Mouse (Mus musculus) heart, adult 9 months (tissue): Measurements from ENCODE around the gene Calml4.

Experiments
- DNase-seq, 2 experiments: peaks; one replicate each; pipeline ENCODE4 v3.0.0; 2022; ENCODE audit warnings: low spot score in 2 of 2

Calml4 gene

DNA sequence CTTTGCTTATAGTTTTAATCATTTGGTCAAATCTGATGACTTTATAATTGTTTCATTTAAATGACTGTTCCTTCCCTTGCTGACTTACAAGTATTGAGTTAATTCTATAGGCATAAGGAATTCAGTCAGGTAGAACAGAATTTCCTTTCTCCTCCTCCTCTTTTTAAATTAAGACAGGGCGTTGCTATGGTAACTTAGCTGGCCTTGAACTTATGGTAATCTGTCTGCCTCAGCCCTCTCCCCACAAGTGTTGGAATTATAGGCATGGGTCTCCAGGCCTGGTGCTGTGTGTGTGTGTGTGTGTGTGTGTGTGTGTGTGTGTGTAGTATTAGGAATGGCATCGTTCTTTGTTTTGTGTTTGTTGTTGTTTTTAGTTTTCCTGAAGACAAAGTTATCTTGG lies 43.9 kb downstream of the Calml4 start:
- no peak for DNase-seq

DNA sequence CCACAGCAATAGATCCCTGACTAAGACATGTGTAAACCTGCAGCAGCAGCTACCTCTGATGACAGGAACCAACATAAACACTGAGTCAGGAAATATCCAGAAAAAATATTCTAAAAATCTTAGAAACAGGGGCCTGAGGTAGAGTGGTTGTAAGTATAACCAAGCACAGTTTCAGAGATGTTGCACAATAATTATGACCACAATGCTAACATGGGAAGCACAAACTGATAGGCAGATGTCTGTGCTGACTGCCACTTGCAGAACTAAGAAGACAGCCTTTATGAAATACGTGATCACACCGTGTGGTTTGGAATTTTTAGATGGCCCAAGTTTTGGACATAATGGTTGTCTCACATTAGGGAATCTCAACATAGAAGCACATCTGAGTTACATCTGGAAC lies 46.0 kb downstream of the Calml4 start:
- no peak for DNase-seq

DNA sequence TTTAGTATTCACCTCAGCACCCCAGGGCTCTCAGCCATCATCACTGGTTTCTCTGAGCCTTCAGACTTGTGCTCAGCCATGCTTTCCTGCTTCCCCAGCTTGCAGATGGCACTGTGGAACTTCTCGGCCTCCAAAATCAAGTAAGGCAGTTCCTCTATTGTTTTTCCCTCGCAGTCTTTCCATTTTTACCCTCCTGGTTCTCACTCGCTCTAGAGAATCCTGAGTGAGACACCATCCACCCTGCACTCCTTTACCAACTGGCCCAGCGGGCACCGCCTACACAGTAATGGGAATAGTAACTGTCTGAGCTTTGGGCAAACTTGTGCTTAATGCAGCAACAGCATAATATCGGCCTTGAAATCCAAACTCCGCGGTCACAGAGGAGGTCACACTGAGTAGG lies 47.2 kb downstream of the Calml4 start:
- no peak for DNase-seq

DNA sequence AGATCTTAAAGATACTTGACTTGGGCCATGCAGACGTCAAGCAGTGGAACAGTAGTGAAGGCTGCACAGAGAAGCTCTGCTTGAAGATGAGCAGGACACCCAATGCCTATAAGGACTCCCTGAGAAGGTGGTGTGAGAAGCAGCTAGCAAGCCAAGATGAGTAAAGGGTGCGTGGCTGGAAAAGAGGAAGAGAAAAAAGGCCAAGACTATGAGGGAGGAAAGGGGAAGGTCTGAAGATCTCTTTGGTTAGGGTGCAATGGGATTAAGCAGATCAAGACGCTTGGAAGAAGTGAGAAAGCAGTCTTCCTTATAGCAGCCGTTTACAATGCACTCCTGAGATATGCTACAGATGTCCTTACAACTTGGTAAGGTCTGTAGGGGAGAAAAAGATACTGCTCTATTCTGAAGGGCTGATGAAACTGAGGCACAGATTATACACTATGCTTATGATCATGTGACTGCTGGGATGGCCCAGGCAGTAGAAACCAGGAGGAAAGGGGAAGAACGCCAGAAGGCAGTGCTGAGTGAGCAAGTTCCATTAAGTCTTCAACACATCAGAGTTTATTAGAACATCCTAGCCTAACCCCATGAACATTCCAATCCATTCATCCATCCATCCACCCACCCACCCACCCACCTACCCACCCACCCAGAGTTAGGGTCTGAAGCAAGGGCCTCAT lies 55.6 kb downstream of the Calml4 start:
- peak; percentile 28 to 35 for DNase-seq

DNA sequence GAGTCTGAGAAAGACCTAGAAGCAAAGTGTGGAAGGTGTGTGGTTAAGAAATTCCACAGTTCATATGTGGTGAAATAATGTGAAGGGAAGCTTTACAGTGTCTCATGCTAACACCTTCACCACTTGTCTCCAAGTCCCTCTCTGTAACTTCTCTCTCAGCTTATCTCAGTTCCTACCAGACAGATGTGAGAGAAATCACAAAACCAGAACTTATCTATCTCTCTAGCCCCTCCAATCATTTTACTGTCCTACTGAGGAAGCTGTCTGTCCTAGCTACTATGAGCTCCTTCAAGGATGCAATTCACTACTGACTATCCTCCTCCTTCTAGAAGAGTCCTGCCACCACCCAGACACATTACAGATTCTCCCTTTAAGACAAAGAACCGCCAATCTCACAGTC lies 59.2 kb downstream of the Calml4 start:
- DNase-seq: no peak

DNA sequence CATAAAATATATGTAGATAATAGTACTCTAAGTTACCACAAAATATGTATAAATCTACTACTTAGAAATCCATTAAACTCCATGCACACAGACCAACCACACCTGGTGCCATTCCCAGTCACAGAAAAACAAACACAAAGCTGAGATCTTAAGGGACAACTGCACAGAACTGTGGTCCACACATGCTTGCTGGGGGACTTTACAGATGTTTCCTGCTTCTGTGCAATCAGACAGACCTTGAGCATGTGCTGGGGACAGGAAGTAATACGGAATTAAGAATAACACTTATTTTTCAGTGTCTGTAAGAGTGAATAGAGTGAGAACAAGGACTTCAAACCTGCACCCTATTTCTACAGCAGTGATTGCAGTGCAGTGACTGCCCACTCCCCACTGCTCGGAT lies 63.0 kb downstream of the Calml4 start:
- DNase-seq: no peak

- DNase-seq: no peak
Measured at GRCm38 (mm10) chr9:62924886-62925610, 67.2 kb downstream of the Calml4 start.
